Mouse (Mus musculus) embryonic stem cell, embryonic (primary cell): ENCODE data around the gene Ufc1.
"Not testable (repeated sequence)": the region's sequence is repeated elsewhere in the genome, so short reads cannot be mapped to it uniquely, and the experiment has no call there.

Experiments used
- CTCF ChIA-PET, 4 experiments: fragments of 300-600 bp in 2 of 4; fragments of 350-600 bp in 2 of 4; sonication (Branson Sonifier 250); formaldehyde crosslinking; loops; one replicate each; lab custom pipeline; 2022; ENCODE audit warnings: inconsistent platforms in 2 of 4; lab: Charles Lee
- POLR2A ChIA-PET, 4 experiments: fragments of 300-600 bp in 2 of 4; fragments of 350-600 bp in 2 of 4; sonication (Branson Sonifier 250); formaldehyde crosslinking; loops; one replicate each; lab custom pipeline; 2022; ENCODE audit warnings: antibody characterized with exemption in 4 of 4, inconsistent platforms in 1 of 4; lab: Charles Lee

The Ufc1 gene

DNA sequence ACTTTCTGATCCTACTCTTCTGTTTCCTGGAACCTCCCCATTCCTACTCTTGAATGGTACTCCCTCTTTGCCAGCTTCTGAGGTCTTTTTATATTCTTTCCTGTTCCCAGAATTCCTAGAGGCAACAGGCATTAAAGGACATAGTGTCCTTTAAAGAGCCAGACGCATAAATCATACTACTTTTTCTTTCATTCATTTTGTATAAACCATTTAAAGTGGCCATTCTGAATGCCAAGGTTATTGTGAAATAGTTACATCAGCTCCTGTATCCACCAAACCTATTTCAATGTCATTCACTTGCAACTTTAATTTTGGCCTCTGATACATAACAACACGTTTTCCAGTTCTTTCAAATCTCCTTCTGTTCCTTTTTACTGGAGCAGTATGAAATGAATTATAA, 14.5 kb upstream of the Ufc1 start:
- POLR2A ChIA-PET: interaction anchor here in 3 of 4 experiments (0.7 to 3.2 kb wide), 15 partner anchors 10 to 193 kb away, joined by 3 to 15 read pairs (median 5); partner anchors contain the start of genes Nit1 (in 1 of the 3), Pfdn2 (in 1 of the 3), Ppox (in 1 of the 3) and Ufc1 (in 1 of the 3)

GRCm38 (mm10) chr1:171306157-171306556, 11.3 kb upstream of the Ufc1 start:
- POLR2A ChIA-PET: interaction anchor here in 3 of 4 experiments (0.6 to 2.6 kb wide), 10 partner anchors 9 to 195 kb away, joined by 3 to 7 read pairs (median 4); partner anchors contain the start of genes Fcer1g (in 1 of the 3), Ppox (in 1 of the 3) and Ufc1 (in 1 of the 3)
- CTCF ChIA-PET: not testable (repeated sequence)

More for the DNA sequence above, 14.5 kb upstream of the Ufc1 start:
- CTCF ChIA-PET: interaction anchor here in 2 of 4 experiments (0.7 to 1.9 kb wide), 4 partner anchors 10 to 89 kb away, joined by 3 to 7 read pairs (median 4); partner anchors contain the start of gene Ppox (in 1 of the 2)

DNA sequence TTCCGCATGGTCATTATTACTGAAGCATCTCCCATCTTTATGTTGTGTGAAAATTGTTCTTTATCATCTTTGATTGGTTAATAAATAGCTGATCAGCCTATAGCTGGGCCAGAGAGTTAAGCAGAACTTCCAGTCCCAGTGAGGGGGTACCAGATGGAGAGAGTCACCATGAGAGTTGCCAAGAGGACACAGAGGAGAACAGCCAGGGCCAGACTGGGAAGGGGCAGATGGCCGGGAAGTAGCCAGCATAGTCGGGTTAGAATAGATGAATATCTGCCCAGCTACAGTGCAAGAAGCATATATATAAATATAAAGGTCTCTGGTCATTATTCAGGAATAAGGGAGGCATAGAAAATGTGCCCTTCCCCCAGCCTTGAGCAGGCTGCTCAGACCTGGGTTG, 3.4 kb upstream of the Ufc1 start:
- ChIA-PET POLR2A (interaction anchor here in 2 of 4 experiments (0.5 to 1.4 kb wide), 8 partner anchors 11 to 54 kb away, joined by 3 to 4 read pairs (median 4); partner anchors contain the start of genes Ppox (in 1 of the 2) and Usp21 (in 1 of the 2)), CTCF (interaction anchor here in 1 of 4 experiments (1.0 kb wide), 1 partner anchor 17 kb away, joined by 3 read pairs; the partner anchor contains the start of gene Ppox)

- ChIA-PET CTCF (interaction anchor here in 1 of 4 experiments (1.0 to 1.5 kb wide), 2 partner anchors 14 to 25 kb away, joined by 3 to 8 read pairs; partner anchors contain the start of genes B4galt3 and Ppox), POLR2A (interaction anchor here (0.6 to 2.6 kb wide), 26 partner anchors 10 to 404 kb away, joined by 3 to 12 read pairs (median 5); partner anchors contain the start of genes Ppox (in 3 of the 4), Dedd (in 2 of the 4), B4galt3 (in 1 of the 4) and Klhdc9 (in 1 of the 4))
Measured at GRCm38 (mm10) chr1:171295063-171295402, 209 bp upstream of the Ufc1 start.

GRCm38 (mm10) chr1:171293906-171294297, 922 bp downstream of the Ufc1 start:
- CTCF ChIA-PET: interaction anchor here in 1 of 4 experiments (0.7 kb wide), 1 partner anchor 60 kb away, joined by 3 read pairs; no protein-coding TSS in a partner anchor

GRCm38 (mm10) chr1:171293351-171293750, 1.5 kb downstream of the Ufc1 start:
- ChIA-PET CTCF (interaction anchor here in 2 of 4 experiments (0.7 to 1.7 kb wide), 2 partner anchors 12 to 60 kb away, joined by 3 to 4 read pairs; partner anchors contain the start of gene Ppox (in 1 of the 2)), POLR2A (interaction anchor here in 3 of 4 experiments (0.5 to 3.0 kb wide), 21 partner anchors 8 to 981 kb away, joined by 3 to 22 read pairs (median 3); partner anchors contain the start of genes B4galt3 (in 2 of the 3), Dedd (in 2 of the 3), Ppox (in 2 of the 3) and Nit1 (in 1 of the 3))

More at GRCm38 (mm10) chr1:171293906-171294297, 922 bp downstream of the Ufc1 start:
- POLR2A ChIA-PET: interaction anchor here in 3 of 4 experiments (0.5 to 3.0 kb wide), 18 partner anchors 8 to 981 kb away, joined by 3 to 22 read pairs (median 3); partner anchors contain the start of genes B4galt3 (in 2 of the 3), Dedd (in 2 of the 3), Ppox (in 2 of the 3) and Pcp4l1 (in 1 of the 3)

DNA sequence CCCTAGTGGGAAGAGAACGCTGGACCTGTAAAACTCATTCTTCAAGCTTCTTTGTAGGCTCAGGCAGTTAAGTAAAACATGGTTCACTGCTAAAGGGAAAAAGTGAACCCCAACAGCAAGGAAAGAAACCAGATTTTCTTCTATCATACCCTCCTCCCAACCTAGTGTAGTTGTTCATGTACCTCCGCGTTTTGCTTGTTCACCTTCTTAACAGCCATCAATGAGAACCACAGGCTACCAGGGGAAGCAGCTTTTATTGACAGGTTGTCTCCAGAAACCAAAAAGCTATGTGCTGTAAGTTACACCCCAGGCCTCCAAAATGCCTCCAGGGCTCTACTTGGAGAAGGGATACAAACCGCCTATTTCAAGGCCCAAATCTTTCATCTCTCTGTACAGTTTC, 6.5 kb downstream of the Ufc1 start:
- ChIA-PET POLR2A (interaction anchor here in 3 of 4 experiments (1.1 to 6.3 kb wide), 16 partner anchors 10 to 57 kb away, joined by 3 to 46 read pairs (median 5); partner anchors contain the start of genes B4galt3 (in 3 of the 3), Nit1 (in 2 of the 3), Pfdn2 (in 2 of the 3) and Adamts4 (in 1 of the 3)), CTCF (interaction anchor here in 1 of 4 experiments (0.6 kb wide), 1 partner anchor 268 kb away, joined by 3 read pairs; no protein-coding TSS in a partner anchor)

GRCm38 (mm10) chr1:171287136-171288081, 7.4 kb downstream of the Ufc1 start, which contains the start of gene Usp21:
Usp21 (minus strand) TSS chr1:171287991.
- ChIA-PET POLR2A (interaction anchor here (0.9 to 6.3 kb wide), 19 partner anchors 9 to 150 kb away, joined by 3 to 46 read pairs (median 4); partner anchors contain the start of genes B4galt3 (in 3 of the 4), Dedd (in 3 of the 4), Adamts4 (in 1 of the 4) and F11r (in 1 of the 4)), CTCF (interaction anchor here in 2 of 4 experiments (0.6 to 1.0 kb wide), 2 partner anchors 35 to 267 kb away, joined by 3 read pairs; no protein-coding TSS in a partner anchor)

DNA sequence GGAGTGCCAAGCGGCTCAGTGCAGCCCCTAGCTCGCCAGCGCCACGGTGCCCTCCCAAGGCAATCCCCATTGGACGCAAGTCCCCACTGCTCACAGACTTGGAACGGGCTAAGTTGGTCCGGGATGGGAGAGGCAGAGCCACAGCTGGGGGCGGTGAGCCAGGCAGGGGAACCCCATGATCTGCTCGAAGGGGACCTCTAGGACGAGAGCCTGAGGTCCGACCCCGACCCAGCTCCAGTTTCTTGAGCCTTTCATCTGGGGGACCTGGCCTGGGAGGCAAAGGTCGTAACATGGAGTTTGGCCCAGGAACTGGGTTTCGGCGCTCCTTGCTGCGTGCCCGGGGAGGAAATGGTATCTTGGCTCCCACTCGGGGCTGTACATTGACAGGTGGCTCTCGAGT, 8.3 kb downstream of the Ufc1 start:
- CTCF ChIA-PET: interaction anchor here in 1 of 4 experiments (1.0 kb wide), 1 partner anchor 36 kb away, joined by 3 read pairs; no protein-coding TSS in a partner anchor
- POLR2A ChIA-PET: interaction anchor here (1.0 to 6.3 kb wide), 12 partner anchors 8 to 151 kb away, joined by 3 to 119 read pairs (median 6); partner anchors contain the start of genes B4galt3 (in 3 of the 4), Dedd (in 3 of the 4) and F11r (in 1 of the 4)

- ChIA-PET CTCF (interaction anchor here in 2 of 4 experiments (0.5 to 1.8 kb wide), 2 partner anchors 149 to 174 kb away, joined by 3 to 6 read pairs; no protein-coding TSS in a partner anchor), POLR2A (interaction anchor here (0.9 to 6.3 kb wide), 13 partner anchors 8 to 175 kb away, joined by 3 to 119 read pairs (median 4); partner anchors contain the start of genes B4galt3 (in 3 of the 4), Dedd (in 1 of the 4), Nit1 (in 1 of the 4) and Pfdn2 (in 1 of the 4))
Measured at GRCm38 (mm10) chr1:171285096-171285892, 9.5 kb downstream of the Ufc1 start.

GRCm38 (mm10) chr1:171284491-171284890, 10.3 kb downstream of the Ufc1 start:
- CTCF ChIA-PET: interaction anchor here in 1 of 4 experiments (1.8 kb wide), 1 partner anchor 173 kb away, joined by 6 read pairs; no protein-coding TSS in a partner anchor
- POLR2A ChIA-PET: interaction anchor here (0.9 to 6.3 kb wide), 14 partner anchors 8 to 174 kb away, joined by 3 to 119 read pairs (median 4); partner anchors contain the start of genes B4galt3 (in 3 of the 4), Dedd (in 1 of the 4), Klhdc9 (in 1 of the 4) and Nit1 (in 1 of the 4)

DNA sequence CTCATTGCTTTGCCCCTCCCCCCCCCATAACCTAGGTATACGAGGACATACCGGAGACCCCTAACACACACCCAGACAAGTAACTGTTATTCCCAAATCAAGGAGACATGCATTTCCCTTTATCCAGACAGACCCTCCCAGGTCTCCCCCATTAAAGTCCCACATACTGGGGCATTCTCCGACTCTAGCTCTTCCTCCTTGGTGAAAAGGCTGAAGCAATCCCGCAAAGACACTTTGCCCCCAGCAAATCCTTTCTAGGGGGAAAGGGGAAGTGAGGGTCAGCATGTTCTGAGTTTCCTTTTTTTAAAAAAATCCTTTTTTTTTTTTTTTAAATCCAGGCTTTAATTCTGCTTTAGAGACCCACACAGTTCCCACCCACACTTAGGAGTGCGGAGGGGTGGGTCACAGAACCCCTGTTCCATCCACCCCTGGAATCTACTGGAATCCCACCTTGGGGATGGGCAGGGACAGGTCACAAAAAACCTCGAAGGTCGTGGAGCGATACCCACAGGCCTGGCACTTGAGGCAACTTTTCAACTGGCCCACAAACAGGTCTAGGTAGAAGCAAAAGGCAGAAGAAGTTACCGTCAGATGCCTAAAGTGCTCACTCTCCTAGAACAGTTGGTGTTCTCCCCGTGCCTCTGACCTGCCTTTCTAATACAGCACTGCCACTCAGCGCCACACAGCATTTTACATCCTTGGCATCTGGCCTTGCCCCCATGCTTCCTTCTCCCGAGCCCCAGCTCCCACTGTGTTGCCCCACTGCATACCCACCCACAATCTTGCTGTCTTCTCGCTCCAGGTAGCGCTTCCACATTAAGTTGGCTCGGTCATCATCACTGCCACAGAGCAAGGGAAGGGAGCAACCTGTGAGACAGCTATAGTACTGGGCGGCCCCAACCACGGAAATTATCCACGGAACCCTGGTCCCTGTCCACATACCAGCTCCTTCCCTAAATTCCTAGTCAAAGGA, 11.3 kb downstream of the Ufc1 start:
- POLR2A ChIA-PET: interaction anchor here in 3 of 4 experiments (0.7 to 6.3 kb wide), 8 partner anchors 8 to 173 kb away, joined by 3 to 119 read pairs (median 4); partner anchors contain the start of genes B4galt3 (in 2 of the 3) and Klhdc9 (in 1 of the 3)
- CTCF ChIA-PET: interaction anchor here in 3 of 4 experiments (0.5 to 1.8 kb wide), 3 partner anchors 73 to 172 kb away, joined by 4 to 9 read pairs (median 6); no protein-coding TSS in a partner anchor

- ChIA-PET CTCF (interaction anchor here in 3 of 4 experiments (0.6 to 2.3 kb wide), 29 partner anchors 8 to 414 kb away, joined by 3 to 38 read pairs (median 5); partner anchors contain the start of genes B4galt3 (in 3 of the 3), Dedd (in 1 of the 3), Tomm40l (in 1 of the 3) and Ufc1 (in 1 of the 3)), POLR2A (interaction anchor here (0.8 to 6.2 kb wide), 30 partner anchors 9 to 222 kb away, joined by 3 to 119 read pairs (median 6); partner anchors contain the start of genes B4galt3 (in 4 of the 4), Ufc1 (in 2 of the 4), Adamts4 (in 1 of the 4) and Alyref2 (in 1 of the 4))
Measured at GRCm38 (mm10) chr1:171282086-171282805, 12.6 kb downstream of the Ufc1 start.
